Mouse (Mus musculus) kidney, adult 18-20 months (tissue): Measurements from ENCODE around the gene A630010A05Rik.
"Not testable (repeated sequence)": the region's sequence is repeated elsewhere in the genome, so short reads cannot be mapped to it uniquely, and the experiment has no call there.

Source experiments
- DNase-seq: peaks from one replicate; pipeline ENCODE4 v3.0.0; 2021

The A630010A05Rik gene

DNA sequence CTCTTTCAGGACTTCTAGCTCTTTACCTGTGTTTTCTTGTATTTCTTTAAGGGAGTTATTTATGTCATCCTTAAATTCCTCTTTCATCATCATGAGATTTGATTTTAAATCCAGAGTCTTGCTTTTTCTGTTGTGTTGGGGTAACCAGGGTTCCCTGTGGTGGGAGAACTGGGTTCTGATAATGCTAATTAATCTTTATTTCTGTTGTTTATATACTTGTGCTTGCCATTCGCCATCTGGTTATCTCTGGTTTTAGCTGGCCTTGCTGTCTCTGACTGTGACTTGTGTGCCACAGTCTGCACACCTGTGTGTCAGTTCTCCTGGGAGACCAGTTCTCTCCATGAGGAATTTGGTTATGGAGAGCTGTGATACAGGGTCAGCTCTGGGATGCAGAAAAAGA is at the start of gene A630010A05Rik:
TSS of gene A630010A05Rik (plus strand) at position 301 of the 400 bp plus-strand sequence.
- DNase-seq = no peak

- no peak for DNase-seq
These were observed 26.4 kb upstream of the A630010A05Rik start for GRCm38 (mm10) chr16:14535766-14536165.

DNA sequence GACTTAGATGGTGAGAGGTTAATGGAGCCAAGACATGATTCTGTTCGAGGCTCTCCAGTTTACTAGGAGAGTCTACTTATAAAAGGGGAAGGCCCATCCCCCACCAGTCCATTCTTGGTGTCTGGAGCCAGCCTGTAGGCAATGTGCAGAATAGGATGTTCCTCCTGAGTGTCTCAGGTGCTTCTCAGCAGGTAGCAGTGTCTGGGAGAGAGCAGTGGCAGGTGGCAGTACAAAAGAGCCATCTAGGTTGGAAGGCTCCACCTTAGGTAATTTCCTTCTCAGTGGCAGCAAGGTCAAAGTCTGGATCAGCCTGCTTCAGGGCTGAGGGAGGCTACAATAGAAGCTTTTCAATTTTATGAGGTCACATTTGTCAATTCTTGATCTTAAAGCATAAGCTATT is 4.9 kb upstream of the A630010A05Rik start:
- DNase-seq = not testable (repeated sequence)
